Mouse (Mus musculus): ENCODE measurements around the gene Nox4.

DNA sequence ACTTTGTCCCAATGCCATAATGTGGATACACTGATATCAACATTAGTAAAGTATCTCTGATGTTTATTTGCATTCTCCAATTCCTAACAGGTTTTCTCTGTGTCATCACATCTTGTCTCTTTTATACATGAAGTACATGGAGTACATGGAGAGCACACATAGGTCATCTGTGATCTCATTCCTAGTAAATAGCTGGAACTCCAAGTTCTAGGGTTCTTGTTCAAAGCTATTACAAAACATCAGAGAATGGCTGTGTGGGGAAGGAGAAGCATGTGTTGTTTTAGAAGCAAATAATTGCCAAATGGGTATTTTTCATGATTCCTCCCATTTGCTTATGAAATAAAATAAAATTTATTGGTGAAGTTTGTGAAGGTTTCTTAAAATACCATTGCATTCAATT is 121.9 kb downstream of the Nox4 start:
- TF ChIP-seq EP300 (IDR thresholded peaks at IDR 0.05; ENCODE audit: low read depth) (no peak), CTCF (IDR thresholded peaks at IDR 0.05; ENCODE audit: low read depth) (no peak)
